Mouse (Mus musculus): ENCODE results near the gene Kcnab1.

The Kcnab1 gene

GRCm38 (mm10) chr3:65108945-65109921 lies at the start of gene Kcnab1:
TSS of gene Kcnab1 (plus strand) at chr3:65109384.
- DNase-seq = peak; percentile 74 to 77

- DNase-seq = no peak
Observed at GRCm38 (mm10) chr3:65088295-65088694, 20.9 kb upstream of the Kcnab1 start.

GRCm38 (mm10) chr3:65104117-65104516 lies 5.1 kb upstream of the Kcnab1 start:
- no peak for DNase-seq

DNA sequence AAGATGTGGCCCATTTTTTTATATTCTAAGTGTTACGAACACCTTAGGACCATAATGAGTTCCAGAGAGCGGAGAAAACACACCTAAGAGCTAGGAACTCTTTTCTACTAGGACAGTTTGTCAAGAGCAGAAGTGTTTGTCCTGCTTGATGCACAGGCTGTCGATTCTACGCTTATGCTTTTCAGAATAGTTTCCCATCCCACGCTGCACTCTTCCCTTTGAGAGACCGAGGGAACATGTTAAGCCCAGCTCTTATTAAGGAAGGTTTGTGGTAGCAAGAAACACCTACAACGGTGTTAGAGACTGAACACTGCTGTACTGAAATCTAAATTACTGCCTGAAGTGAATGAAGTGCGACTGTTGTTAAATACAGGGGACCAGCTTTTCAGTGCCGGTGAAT lies 1.0 kb downstream of the Kcnab1 start:
- DNase-seq = peak in 1 of 2 experiments; percentile 31

- no peak for DNase-seq
Observed at GRCm38 (mm10) chr3:65111176-65111575, 2.0 kb downstream of the Kcnab1 start.

GRCm38 (mm10) chr3:65115164-65115563 lies 6.0 kb downstream of the Kcnab1 start:
- no peak for DNase-seq

DNA sequence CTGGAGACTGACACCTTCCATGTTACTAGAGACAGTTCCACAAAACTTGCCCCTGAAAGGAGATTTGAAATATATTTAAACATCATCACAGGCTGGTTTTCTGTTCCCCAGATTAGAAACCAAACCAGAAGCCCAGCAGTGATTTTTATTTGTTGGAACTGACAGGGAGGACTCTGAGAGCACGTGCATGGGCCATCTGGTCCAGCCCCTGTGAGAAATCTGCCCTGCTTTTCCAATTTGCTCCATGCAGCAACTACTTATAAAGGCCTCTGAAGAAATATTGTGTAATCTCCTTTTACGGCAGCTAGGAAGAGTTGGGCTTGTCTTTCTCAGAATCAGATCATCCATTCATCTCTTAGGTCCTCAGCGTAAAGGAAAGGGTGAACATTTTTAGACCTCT lies 7.8 kb downstream of the Kcnab1 start:
- DNase-seq = peak; percentile 49 to 62

GRCm38 (mm10) chr3:65117365-65117764 lies 8.2 kb downstream of the Kcnab1 start:
- peak in 1 of 2 experiments; percentile 28 for DNase-seq

DNA sequence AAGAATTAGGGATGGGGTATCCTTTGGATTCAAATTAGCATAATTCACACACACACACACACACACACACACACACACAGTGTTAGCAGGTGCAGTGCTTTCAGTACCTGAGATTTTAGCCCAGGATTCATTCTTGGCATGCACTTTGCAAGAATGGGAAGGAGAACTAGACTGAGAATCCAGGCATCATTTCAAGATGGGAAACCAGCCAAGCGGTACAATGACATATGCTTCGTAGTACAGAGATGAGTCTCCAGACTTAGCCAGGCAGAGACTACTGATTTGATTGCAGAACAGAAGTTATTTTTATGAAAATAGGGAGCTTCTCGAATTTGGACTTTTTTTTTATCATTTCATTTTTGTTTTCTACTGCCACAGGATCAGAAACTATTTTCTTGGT lies 15.8 kb downstream of the Kcnab1 start:
- peak; percentile 86 to 93 for DNase-seq

DNA sequence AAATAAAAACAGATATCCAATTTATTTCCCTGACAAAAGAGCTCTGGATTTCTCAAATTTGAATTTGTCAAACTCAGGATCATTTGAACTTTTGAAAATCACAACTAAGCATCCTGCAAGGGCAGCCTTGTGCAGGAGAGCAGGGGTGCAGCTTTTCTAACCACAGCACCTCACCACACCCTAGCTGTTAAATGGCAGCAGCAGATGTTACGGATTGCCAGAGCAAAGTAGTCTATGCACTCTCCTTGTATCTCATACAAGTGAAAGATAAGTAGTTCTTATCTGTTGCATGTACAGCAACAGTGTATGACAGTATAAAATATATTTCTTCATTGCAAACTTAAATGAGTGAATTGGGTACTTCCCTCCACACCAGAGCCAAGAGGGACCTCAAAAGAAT lies 20.4 kb downstream of the Kcnab1 start:
- no peak for DNase-seq

GRCm38 (mm10) chr3:65134931-65135330 lies 25.7 kb downstream of the Kcnab1 start:
- DNase-seq = no peak

GRCm38 (mm10) chr3:65136897-65137296 lies 27.7 kb downstream of the Kcnab1 start:
- DNase-seq = no peak

DNA sequence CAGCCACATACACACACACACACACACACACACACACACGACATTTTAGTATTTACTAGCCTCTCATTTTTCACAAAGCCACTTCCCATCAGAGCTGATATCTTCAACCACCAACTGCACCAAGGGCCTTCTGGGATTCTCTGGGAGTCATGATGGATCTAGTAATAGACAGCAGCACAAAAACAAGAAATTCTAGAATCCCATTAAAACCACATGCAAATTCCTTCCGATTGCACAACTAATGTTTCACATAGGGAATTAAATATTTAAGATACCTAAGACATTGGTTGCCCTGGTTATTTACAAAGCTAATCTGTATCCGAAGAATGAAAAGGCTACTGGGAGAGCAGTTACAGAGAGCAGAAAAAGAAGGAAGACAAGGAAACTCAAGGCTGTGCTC lies 29.6 kb downstream of the Kcnab1 start:
- no peak for DNase-seq

DNA sequence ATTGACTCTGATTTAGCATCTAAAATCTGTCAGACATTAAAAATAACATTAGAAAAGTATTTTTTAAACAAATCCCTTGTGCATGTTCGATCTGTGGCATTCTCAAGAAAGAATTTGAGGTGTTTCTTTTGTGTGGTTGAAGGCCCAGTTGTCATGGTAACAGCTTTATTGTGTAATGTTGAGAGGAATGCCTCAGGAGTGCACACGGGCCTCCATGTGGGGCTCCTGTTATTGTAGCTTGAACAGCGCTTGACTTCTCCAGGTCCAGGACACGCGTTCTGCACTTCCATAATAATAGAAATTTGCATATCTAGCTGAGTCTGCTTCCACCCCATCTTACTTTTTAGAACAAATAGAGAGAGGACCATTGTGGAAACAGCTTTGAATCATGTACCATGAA lies 36.0 kb downstream of the Kcnab1 start:
- no peak for DNase-seq

DNA sequence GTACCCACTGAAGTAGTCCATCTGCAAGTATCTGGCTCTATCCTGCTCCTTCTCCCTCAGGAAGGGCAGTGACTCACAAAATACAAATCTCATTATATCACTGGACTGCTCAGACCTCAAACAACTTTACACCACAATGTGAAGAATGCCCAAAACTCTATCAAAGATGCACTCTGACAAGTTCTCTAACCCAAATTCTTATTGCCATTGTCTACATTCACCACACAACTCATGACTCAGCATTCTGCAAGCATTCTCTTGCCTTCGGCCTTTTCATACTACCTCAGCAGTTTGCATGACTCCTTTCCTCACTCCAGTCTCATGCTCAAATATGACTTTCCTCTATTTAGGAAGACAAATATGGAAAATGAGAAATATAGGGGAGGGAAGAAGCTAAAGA lies 42.6 kb downstream of the Kcnab1 start:
- DNase-seq = no peak

DNA sequence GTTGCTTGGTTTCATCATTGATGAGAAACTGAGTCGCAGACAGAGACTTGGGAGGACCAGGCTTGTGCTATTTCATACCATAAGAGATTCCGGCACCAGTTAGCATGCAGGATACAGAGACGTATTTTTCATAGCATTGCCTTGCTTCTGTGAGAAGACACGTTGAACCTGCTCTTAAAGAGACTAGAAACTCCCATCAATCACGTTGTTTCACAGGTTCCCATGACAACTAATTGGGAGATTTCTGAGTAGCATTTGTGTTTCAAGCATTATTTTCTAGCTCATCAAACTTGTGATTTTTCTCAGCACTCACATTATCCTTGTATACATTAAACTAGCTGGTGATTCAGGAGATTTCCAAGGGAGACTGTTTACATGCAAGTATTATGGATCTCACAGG lies 63.8 kb downstream of the Kcnab1 start:
- no peak for DNase-seq

GRCm38 (mm10) chr3:65174564-65174963 lies 65.4 kb downstream of the Kcnab1 start:
- DNase-seq = peak; percentile 56 to 73

- DNase-seq = peak; percentile 14 to 45
Observed at GRCm38 (mm10) chr3:65175819-65176218, 66.6 kb downstream of the Kcnab1 start.

- DNase-seq = peak; percentile 60 to 77
Observed at GRCm38 (mm10) chr3:65176846-65177245, 67.7 kb downstream of the Kcnab1 start.

GRCm38 (mm10) chr3:65187833-65188698 lies 78.9 kb downstream of the Kcnab1 start:
- no peak for DNase-seq

DNA sequence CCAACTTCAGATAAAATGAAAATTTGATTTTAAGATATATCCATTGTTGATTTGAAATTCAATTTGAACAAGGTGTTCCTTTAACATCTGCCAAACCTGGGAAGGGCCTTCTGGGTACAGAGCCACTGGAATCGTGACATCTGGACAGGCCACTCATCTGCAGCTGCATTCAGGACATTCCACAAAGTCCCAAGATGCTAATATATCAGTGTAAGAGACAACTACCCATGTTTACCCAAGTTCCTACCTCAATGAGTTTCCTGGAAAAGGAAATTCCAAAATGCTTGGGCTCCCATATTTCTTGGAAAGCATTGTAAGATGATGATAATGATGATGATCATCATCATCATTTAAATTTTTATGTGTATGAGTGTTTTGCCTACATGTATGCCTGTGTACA lies 91.4 kb downstream of the Kcnab1 start:
- DNase-seq = no peak

DNA sequence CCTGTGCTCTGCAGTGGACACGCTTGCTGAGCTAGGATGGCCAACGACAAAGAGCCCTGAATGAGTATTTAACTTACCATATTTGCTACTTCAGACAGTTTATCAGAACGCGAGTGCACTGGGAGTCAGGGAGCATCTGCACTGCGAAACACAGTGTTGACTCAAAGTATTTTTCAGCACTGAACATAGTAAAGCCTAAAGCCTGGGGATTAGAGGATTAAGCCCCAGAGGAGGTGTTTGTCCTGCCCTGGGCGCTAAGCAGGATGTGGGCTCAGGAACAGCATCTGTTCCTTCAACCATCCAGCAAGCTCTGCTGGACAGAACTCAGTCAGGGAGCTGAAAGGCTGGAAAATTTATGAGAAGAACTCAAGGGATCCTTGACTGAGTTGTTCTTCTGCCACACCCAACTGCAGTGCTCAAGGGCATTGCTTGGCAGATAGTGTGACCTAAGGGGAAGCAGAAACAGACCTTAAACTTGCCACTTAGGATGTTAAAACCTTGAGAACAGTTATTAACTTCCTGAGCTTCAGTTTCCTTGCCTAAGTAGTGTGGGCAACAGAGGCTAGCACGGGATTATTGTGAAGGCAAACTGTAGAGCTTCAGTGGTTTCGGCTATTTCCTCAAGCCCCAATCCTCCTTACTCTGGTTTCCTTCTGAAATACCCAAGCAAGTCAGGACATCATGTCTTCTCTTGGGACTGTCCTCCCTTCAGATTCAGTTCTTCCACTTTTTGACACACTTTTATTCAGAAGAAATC lies 94.4 kb downstream of the Kcnab1 start:
- no peak for DNase-seq
